Mouse (Mus musculus) embryonic facial prominence, embryonic 15.5 days (tissue): ENCODE measurements around the gene Fam207a. TPM values are rescaled to one million over a fixed set of nuclear protein-coding genes. Genes with fewer than 3 reads are reported as not detected.

Experiments used
- ATAC-seq: fragments of 200-750 bp; cut with Nextera tagmentation; 2 replicates; pipeline ENCODE4 v1.8.0; 2017; ENCODE audit warnings: low read depth, moderate TSS enrichment; ENCODE audit not compliant: insufficient number of reproducible peaks, low FRiP score, low TSS enrichment
- H3K27ac ChIP-seq: fragments of 300-500 bp; sonication (generic); replicated peaks from 2 replicates; pipeline ENCODE4 v1.5.1; 2015; ENCODE audit warnings: mild to moderate bottlenecking, inconsistent platforms
- H3K27me3 ChIP-seq: fragments of 300-500 bp; sonication (generic); 2 replicates; pipeline ENCODE4 v1.6.1; 2015; ENCODE audit warnings: inconsistent platforms
- H3K36me3 ChIP-seq: fragments of 300-500 bp; sonication (generic); 2 replicates; pipeline ENCODE4 v1.6.1; 2015; ENCODE audit warnings: mild to moderate bottlenecking, inconsistent platforms
- H3K4me1 ChIP-seq: fragments of 300-500 bp; sonication (generic); 2 replicates; pipeline ENCODE4 v1.6.1; 2015; ENCODE audit warnings: inconsistent platforms
- H3K4me2 ChIP-seq: fragments of 300-500 bp; sonication (generic); replicated peaks from 2 replicates; pipeline ENCODE4 v1.6.1; 2015; ENCODE audit warnings: mild to moderate bottlenecking, inconsistent platforms
- H3K4me3 ChIP-seq: fragments of 300-500 bp; sonication (generic); replicated peaks from 2 replicates; pipeline ENCODE4 v1.5.1; 2015; ENCODE audit warnings: mild to moderate bottlenecking, inconsistent platforms
- H3K9ac ChIP-seq: fragments of 300-500 bp; sonication (generic); 2 replicates; pipeline ENCODE4 v1.6.1; 2015; ENCODE audit warnings: inconsistent platforms
- H3K9me3 ChIP-seq: fragments of 300-500 bp; sonication (generic); replicated peaks from 2 replicates; pipeline ENCODE4 v1.6.1; 2016; ENCODE audit warnings: inconsistent platforms
- WGBS: fragments of 180-500 bp; shearing (Covaris S2); methylation state at CpG from one replicate; pipeline ENCODE4 v1.1.7; 2015; 5-methylcytosine and 5-hydroxymethylcytosine counted together
- polyA plus RNA-seq: library from polyadenylated mRNA; unstranded; fragments of >200 nt; fragmentation: Nextera tagmentation; extraction: Ambion mirVana; gene quantifications from 2 replicates; pipeline ENCODE4 v1.2.1, GENCODE M21; 2015

Fam207a gene
- polyA plus RNA-seq, 1 experiment from 2014 or later: 37.5 TPM

GRCm38 (mm10) chr10:77448698-77449247 is 66.8 kb downstream of the Fam207a start:
- Histone ChIP-seq H3K36me3 (no peaks in the 10 kb centered on the region), H3K27ac (no peak overlapping the region), H3K4me2 (peak overlapping the region; percentile 54), H3K4me3 (peak overlapping the region; percentile 32; the same call in 1 of the 2 replicates), H3K9me3 (0 out of 2 replicates have a peak, but pooled peaks cover 4% of the 10 kb centered on the region), H3K9ac (no peak overlapping the region), H3K4me1 (peaks cover 25% of the 10 kb centered on the region), H3K27me3 (0 out of 2 replicates have a peak, but pooled peaks cover 4% of the 10 kb centered on the region)
- 62% methylated on average over 6 of the region's 6 CpGs for WGBS
- ATAC-seq: no peak

- no peak overlapping the region for H3K9ac ChIP-seq
- no peak for ATAC-seq
- H3K4me2 ChIP-seq: no peak overlapping the region
- H3K27me3 ChIP-seq: 0 out of 2 replicates have a peak, but pooled peaks cover 4% of the 10 kb centered on the region
- WGBS: 76% methylated on average over 7 of the region's 7 CpGs
- H3K4me3 ChIP-seq: no peak overlapping the region
- H3K4me1 ChIP-seq: peaks cover 25% of the 10 kb centered on the region
- H3K9me3 ChIP-seq: 0 out of 2 replicates have a peak, but pooled peaks cover 4% of the 10 kb centered on the region
- H3K36me3 ChIP-seq: no peaks in the 10 kb centered on the region
- H3K27ac ChIP-seq: no peak overlapping the region
Measured at GRCm38 (mm10) chr10:77448209-77448608, 67.4 kb downstream of the Fam207a start.

DNA sequence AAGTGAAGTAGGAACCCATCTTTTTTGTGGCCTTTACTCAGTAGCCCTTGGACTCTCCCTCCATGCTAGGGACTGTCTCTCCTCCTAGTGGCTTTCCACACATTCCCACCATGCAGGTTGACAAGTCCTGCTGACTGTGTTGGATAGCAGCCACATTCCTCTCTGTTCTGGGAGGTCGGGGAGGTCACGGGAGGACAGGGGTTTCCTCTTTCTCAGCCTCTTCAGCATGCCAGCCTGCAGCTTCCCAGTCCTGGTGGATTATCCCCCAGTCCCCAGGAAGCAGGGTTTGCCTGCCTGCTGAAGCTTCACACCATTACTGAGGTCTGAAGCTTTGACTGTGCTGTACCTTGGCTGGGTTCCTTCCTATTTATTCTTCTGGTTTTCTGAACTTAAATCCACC is 67.8 kb downstream of the Fam207a start:
- H3K27me3 ChIP-seq: 0 out of 2 replicates have a peak, but pooled peaks cover 4% of the 10 kb centered on the region
- whole genome bisulfite sequencing: 4% methylated on average over 2 of the region's 2 CpGs
- H3K4me2 ChIP-seq: no peak overlapping the region
- no peak overlapping the region for H3K9ac ChIP-seq
- H3K4me1 ChIP-seq: peaks cover 25% of the 10 kb centered on the region
- H3K4me3 ChIP-seq: no peak overlapping the region
- H3K27ac ChIP-seq: no peak overlapping the region
- H3K36me3 ChIP-seq: no peaks in the 10 kb centered on the region
- H3K9me3 ChIP-seq: 0 out of 2 replicates have a peak, but pooled peaks cover 4% of the 10 kb centered on the region
- no peak for ATAC-seq

- H3K9me3 ChIP-seq: no peaks in the 10 kb centered on the region
- H3K27me3 ChIP-seq: 0 out of 2 replicates have a peak, but pooled peaks cover 4% of the 10 kb centered on the region
- H3K36me3 ChIP-seq: no peaks in the 10 kb centered on the region
- no peak overlapping the region for H3K27ac ChIP-seq
- H3K4me1 ChIP-seq: peaks cover 14% of the 10 kb centered on the region
- H3K4me2 ChIP-seq: no peak overlapping the region
- H3K4me3 ChIP-seq: no peak overlapping the region
- 55% methylated on average over 4 of the region's 4 CpGs for WGBS
- ATAC-seq: no peak; the same call in 1 of the 2 replicates
- no peak overlapping the region for H3K9ac ChIP-seq
Measured at GRCm38 (mm10) chr10:77442250-77442649, 73.3 kb downstream of the Fam207a start.

DNA sequence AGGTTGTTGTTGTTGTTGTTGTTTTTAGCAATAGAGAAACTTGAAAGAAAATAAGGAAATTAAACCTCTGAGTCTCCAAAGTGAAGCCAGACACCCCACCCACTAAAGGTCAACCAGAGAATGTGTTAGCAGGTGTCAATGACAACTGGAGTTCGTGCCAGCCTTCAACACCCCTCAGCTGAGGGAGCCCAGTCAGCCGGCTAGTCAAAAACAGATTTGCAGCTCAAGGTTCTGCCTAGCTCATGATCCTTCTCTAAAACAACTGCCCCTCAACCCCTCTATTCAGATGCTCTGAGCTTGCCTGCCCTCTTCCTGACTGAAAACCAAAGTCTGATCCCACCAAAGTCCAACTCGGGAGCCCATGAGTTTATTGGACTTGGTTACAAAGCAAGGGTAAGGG is 73.8 kb downstream of the Fam207a start:
- Histone ChIP-seq H3K4me3 (no peak overlapping the region), H3K4me1 (peaks cover 14% of the 10 kb centered on the region), H3K4me2 (no peak overlapping the region), H3K36me3 (no peaks in the 10 kb centered on the region), H3K27ac (no peak overlapping the region), H3K9ac (no peak overlapping the region), H3K27me3 (0 out of 2 replicates have a peak, but pooled peaks cover 4% of the 10 kb centered on the region), H3K9me3 (no peaks in the 10 kb centered on the region)
- WGBS: 79% methylated on average over 3 of the region's 3 CpGs
- ATAC-seq: no peak

- ATAC-seq: peak; percentile 70
- Histone ChIP-seq H3K27ac (no peak overlapping the region), H3K27me3 (no peaks in the 10 kb centered on the region), H3K4me1 (peaks cover 14% of the 10 kb centered on the region), H3K36me3 (no peaks in the 10 kb centered on the region), H3K4me2 (no peak overlapping the region), H3K9ac (no peak overlapping the region), H3K9me3 (no peaks in the 10 kb centered on the region), H3K4me3 (no peak overlapping the region)
- 59% methylated on average over 19 of the region's 19 CpGs for WGBS
Measured at GRCm38 (mm10) chr10:77440841-77441755, 74.5 kb downstream of the Fam207a start.

- no peak overlapping the region for H3K27ac ChIP-seq
- H3K9ac ChIP-seq: no peak overlapping the region
- no peaks in the 10 kb centered on the region for H3K9me3 ChIP-seq
- no peaks in the 10 kb centered on the region for H3K36me3 ChIP-seq
- H3K4me3 ChIP-seq: no peak overlapping the region
- WGBS: 34% methylated on average over 6 of the region's 6 CpGs
- ATAC-seq: no peak
- no peaks in the 10 kb centered on the region for H3K27me3 ChIP-seq
- H3K4me2 ChIP-seq: no peak overlapping the region
- H3K4me1 ChIP-seq: peaks cover 15% of the 10 kb centered on the region
Measured at GRCm38 (mm10) chr10:77440286-77440685, 75.3 kb downstream of the Fam207a start.

GRCm38 (mm10) chr10:77439026-77439425 is 76.6 kb downstream of the Fam207a start:
- H3K9me3 ChIP-seq: no peaks in the 10 kb centered on the region
- no peak for ATAC-seq
- no peak overlapping the region for H3K4me2 ChIP-seq
- no peak overlapping the region for H3K27ac ChIP-seq
- H3K4me1 ChIP-seq: peaks cover 28% of the 10 kb centered on the region
- H3K27me3 ChIP-seq: no peaks in the 10 kb centered on the region
- H3K36me3 ChIP-seq: no peaks in the 10 kb centered on the region
- H3K9ac ChIP-seq: no peak overlapping the region
- H3K4me3 ChIP-seq: no peak overlapping the region
- 85% methylated on average over 3 of the region's 3 CpGs for WGBS

GRCm38 (mm10) chr10:77438021-77438420 is 77.6 kb downstream of the Fam207a start:
- Histone ChIP-seq H3K4me3 (no peak overlapping the region), H3K27ac (no peak overlapping the region), H3K9me3 (no peaks in the 10 kb centered on the region), H3K4me1 (peaks cover 30% of the 10 kb centered on the region), H3K36me3 (no peaks in the 10 kb centered on the region), H3K27me3 (no peaks in the 10 kb centered on the region), H3K9ac (no peak overlapping the region), H3K4me2 (no peak overlapping the region)
- no peak for ATAC-seq
- 50% methylated on average over 1 of the region's 1 CpGs for WGBS
